Mouse (Mus musculus) mouse embryonic stem cell (cell line): ENCODE measurements at regions not wholly inside any gene's neighbourhood (a gene's known extent, or its start where the extent isn't known, plus 50 kb on each side); places are given as distances from the start of the nearest gene placed in this dataset.

Source experiments
- in situ Hi-C, 2 experiments: fragments of 300-500 bp; cut with MboI; formaldehyde crosslinking; loops; 1 replicate in 1 of 2; 3 replicates in 1 of 2; pipeline ENCODE4 v1.14.3; 2019 to 2020; ENCODE audit warnings: low sequenced_read_pairs in 2 of 2, low pct_unique_long_range_greater_than_20kb in 1 of 2, mixed read lengths in 1 of 2; ENCODE audit not compliant: unreplicated experiment in 1 of 2

DNA sequence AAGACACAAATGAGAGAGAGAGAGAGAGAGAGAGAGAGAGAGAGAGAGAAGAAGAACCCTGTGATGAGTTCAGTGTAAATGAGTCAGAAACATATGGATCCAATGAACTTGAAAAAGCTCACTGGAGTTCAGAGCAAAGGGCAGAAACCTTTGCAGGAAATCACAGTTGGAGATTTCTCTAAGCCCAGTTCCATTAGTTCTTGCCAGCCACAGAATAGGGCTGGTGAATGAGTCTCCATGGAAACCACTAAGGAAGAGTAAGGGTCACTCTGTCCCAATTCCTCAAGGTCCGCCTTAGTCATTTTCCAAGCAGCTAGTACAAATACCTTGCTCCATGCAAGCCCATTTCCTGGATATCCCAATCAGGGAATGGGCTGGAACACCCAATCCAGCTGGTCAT, 93.2 kb downstream of the Snx19 start:
- in situ Hi-C loops, result no loop called here

GRCm38 (mm10) chr9:30519231-30519630, 92.3 kb downstream of the Snx19 start:
- in situ Hi-C loops, result no loop called here
